Mouse (Mus musculus) CH12.LX (cell line): ENCODE measurements around the gene Gm20388. TPM values are rescaled to one million over a fixed set of nuclear protein-coding genes. Genes with fewer than 3 reads are reported as not detected.

Source experiments
- DNase-seq: peaks from one replicate; pipeline ENCODE4 v3.0.0-alpha.2; 2013; ENCODE audit errors: extremely low read depth
- H3K27ac ChIP-seq: 2 replicates; pipeline ENCODE4 v1.5.1; 2012; ENCODE audit warnings: low read depth, mild to moderate bottlenecking, control low read depth, moderate library complexity; ENCODE audit not compliant: insufficient read depth
- H3K27me3 ChIP-seq: replicated peaks from 2 replicates; pipeline ENCODE3; 2012; ENCODE audit warnings: inconsistent platforms
- H3K36me3 ChIP-seq, 2 experiments: replicated peaks in 1 of 2; 2 replicates each; pipeline versions ENCODE3 to v1.6.1; 2012; ENCODE audit warnings: inconsistent platforms in 1 of 2, low read length in 1 of 2, mild to moderate bottlenecking in 1 of 2, mixed read lengths in 1 of 2, moderate library complexity in 1 of 2; ENCODE audit not compliant: control insufficient read depth in 1 of 2, insufficient read depth in 1 of 2
- H3K4me1 ChIP-seq, 2 experiments: 2 replicates each; pipeline ENCODE4 v1.6.1; 2012; ENCODE audit warnings: inconsistent platforms in 1 of 2, moderate library complexity in 1 of 2; ENCODE audit not compliant: insufficient read depth in 2 of 2, control insufficient read depth in 1 of 2
- H3K4me2 ChIP-seq: 2 replicates; pipeline ENCODE4 v1.6.1; 2012; ENCODE audit warnings: low read depth, mild to moderate bottlenecking, control low read depth; ENCODE audit not compliant: poor library complexity, insufficient read depth, severe bottlenecking
- H3K4me3 ChIP-seq, 3 experiments: fragments of 150-350 bp in 1 of 3; sonication (generic) in 1 of 3; replicated peaks in 1 of 3; 2 replicates each; pipeline versions ENCODE3 to v1.5.1; 2011 to 2012; ENCODE audit warnings: low read depth in 2 of 3, low read length in 2 of 3, mild to moderate bottlenecking in 2 of 3, moderate library complexity in 2 of 3, control low read depth in 1 of 3, improper control_type of control experiment in 1 of 3, inconsistent platforms in 1 of 3, mixed read lengths in 1 of 3; ENCODE audit not compliant: poor library complexity in 1 of 3
- H3K79me2 ChIP-seq: replicated peaks from 2 replicates; pipeline ENCODE4 v1.6.1; 2012; ENCODE audit warnings: mild to moderate bottlenecking, moderate library complexity; ENCODE audit not compliant: control insufficient read depth, poor library complexity, insufficient read depth, severe bottlenecking; ENCODE audit errors: extremely low read depth
- H3K9ac ChIP-seq: 2 replicates; pipeline ENCODE4 v1.6.1; 2012; ENCODE audit warnings: low read depth, mild to moderate bottlenecking, control low read depth, moderate library complexity; ENCODE audit not compliant: insufficient read depth
- H3K9me3 ChIP-seq: replicated peaks from 2 replicates; pipeline ENCODE3; 2012; ENCODE audit warnings: low read length, inconsistent platforms, mixed read lengths
- CTCF ChIP-seq, 2 experiments: IDR thresholded peaks in 1 of 2; conservative IDR thresholded peaks in 1 of 2; 2 replicates each; pipeline ENCODE4 v1.5.1; 2011 to 2012; ENCODE audit warnings: low read depth in 2 of 2, low read length in 2 of 2, improper control_type of control experiment in 1 of 2, inconsistent platforms in 1 of 2, mild to moderate bottlenecking in 1 of 2, moderate library complexity in 1 of 2
- ELF1 ChIP-seq: IDR thresholded peaks from 2 replicates; pipeline ENCODE4 v1.6.1; 2014; ENCODE audit warnings: low read depth, mild to moderate bottlenecking, inconsistent platforms, low read length, improper control_type of control experiment
- EP300 ChIP-seq: IDR thresholded peaks from 2 replicates; pipeline ENCODE4 v1.6.1; 2011; ENCODE audit warnings: low read length, improper control_type of control experiment
- ETS1 ChIP-seq: conservative IDR thresholded peaks from 2 replicates; pipeline ENCODE4 v1.6.1; 2012; ENCODE audit warnings: low read depth, mild to moderate bottlenecking, inconsistent platforms, low read length, improper control_type of control experiment, moderate library complexity
- GABPA ChIP-seq: IDR thresholded peaks from 2 replicates; pipeline ENCODE4 v1.6.1; 2012; ENCODE audit warnings: low read depth, low read length, improper control_type of control experiment, inconsistent platforms; ENCODE audit not compliant: insufficient replicate concordance
- HCFC1 ChIP-seq: IDR thresholded peaks from 2 replicates; pipeline ENCODE4 v1.6.1; 2012; ENCODE audit warnings: low read depth, mild to moderate bottlenecking, inconsistent platforms, low read length, improper control_type of control experiment
- JUN ChIP-seq: IDR thresholded peaks from 2 replicates; pipeline ENCODE4 v1.6.1; 2011; ENCODE audit warnings: low read depth, mild to moderate bottlenecking, low read length, improper control_type of control experiment, moderate library complexity; ENCODE audit not compliant: insufficient read depth
- KAT2A ChIP-seq: IDR thresholded peaks from 2 replicates; pipeline ENCODE4 v1.6.1; 2012; ENCODE audit warnings: low read length, improper control_type of control experiment, inconsistent platforms; ENCODE audit not compliant: insufficient replicate concordance
- MAFK ChIP-seq: IDR thresholded peaks from 2 replicates; pipeline ENCODE4 v1.6.1; 2011; ENCODE audit warnings: low read length, improper control_type of control experiment; ENCODE audit not compliant: insufficient replicate concordance
- MAZ ChIP-seq: IDR thresholded peaks from 2 replicates; pipeline ENCODE4 v1.6.1; 2012; ENCODE audit warnings: low read depth, mild to moderate bottlenecking, inconsistent platforms, low read length, improper control_type of control experiment, moderate library complexity
- MXI1 ChIP-seq: IDR thresholded peaks from 2 replicates; pipeline ENCODE4 v1.6.1; 2011; ENCODE audit warnings: mild to moderate bottlenecking, low read depth, low read length, improper control_type of control experiment
- MYC ChIP-seq: IDR thresholded peaks from 2 replicates; pipeline ENCODE4 v1.6.1; 2011; ENCODE audit warnings: low read depth, mild to moderate bottlenecking, improper control_type of control experiment, low read length
- NELFE ChIP-seq: IDR thresholded peaks from 2 replicates; pipeline ENCODE4 v1.6.1; 2011; ENCODE audit warnings: low read depth, low read length, improper control_type of control experiment
- NRF1 ChIP-seq: IDR thresholded peaks from 2 replicates; pipeline ENCODE4 v1.6.1; 2014; ENCODE audit warnings: low read depth, mild to moderate bottlenecking, inconsistent platforms, low read length, improper control_type of control experiment, moderate library complexity
- PAX5 ChIP-seq: IDR thresholded peaks from 2 replicates; pipeline ENCODE4 v1.6.1; 2012; ENCODE audit warnings: low read length, inconsistent platforms, mixed read lengths
- POLR2A ChIP-seq: IDR thresholded peaks from 2 replicates; pipeline ENCODE4 v1.6.1; 2011; ENCODE audit warnings: low read depth, mild to moderate bottlenecking, improper control_type of control experiment, low read length
- RAD21 ChIP-seq: IDR thresholded peaks from 2 replicates; pipeline ENCODE4 v1.6.1; 2011; ENCODE audit warnings: low read depth, mild to moderate bottlenecking, low read length, improper control_type of control experiment, moderate library complexity
- RCOR1 ChIP-seq: conservative IDR thresholded peaks from 2 replicates; pipeline ENCODE4 v1.6.1; 2012; ENCODE audit warnings: low read depth, mild to moderate bottlenecking, inconsistent platforms, low read length, improper control_type of control experiment
- SMC3 ChIP-seq: IDR thresholded peaks from 2 replicates; pipeline ENCODE4 v1.6.1; 2011; ENCODE audit warnings: low read depth, low read length, improper control_type of control experiment
- TCF12 ChIP-seq: IDR thresholded peaks from 2 replicates; pipeline ENCODE4 v1.6.1; 2014; ENCODE audit warnings: low read depth, mild to moderate bottlenecking, inconsistent platforms, low read length, improper control_type of control experiment
- UBTF ChIP-seq: IDR thresholded peaks from 2 replicates; pipeline ENCODE4 v1.6.1; 2012; ENCODE audit warnings: low read depth, mild to moderate bottlenecking, inconsistent platforms, low read length, improper control_type of control experiment, moderate library complexity
- ZC3H11A ChIP-seq: IDR thresholded peaks from 2 replicates; pipeline ENCODE4 v1.6.1; 2012; ENCODE audit warnings: low read depth, mild to moderate bottlenecking, inconsistent platforms, low read length, improper control_type of control experiment
- ZMIZ1 ChIP-seq: IDR thresholded peaks from 2 replicates; pipeline ENCODE4 v1.6.1; 2012; ENCODE audit warnings: low read depth, mild to moderate bottlenecking, inconsistent platforms, low read length, improper control_type of control experiment
- dilution Hi-C: fragments of 300-500 bp; cut with MboI; formaldehyde crosslinking; loops from 2 replicates; pipeline ENCODE4 v1.14.3; 2020; ENCODE audit warnings: low sequenced_read_pairs; ENCODE audit not compliant: extremely low pct_unique_long_range_greater_than_20kb, extremely low pct_ligation_motif_present
- in situ Hi-C: fragments of 300-500 bp; cut with MboI; formaldehyde crosslinking; loops from 3 replicates; pipeline ENCODE4 v1.14.3; 2019; ENCODE audit warnings: low sequenced_read_pairs, low pct_ligation_motif_present, low pct_unique_long_range_greater_than_20kb, mixed read lengths
- polyA plus RNA-seq: library from polyadenylated mRNA; unstranded; fragments of >175 nt; gene quantifications from 2 replicates; pipeline ENCODE4 v1.2.1, GENCODE M21; 2012; ENCODE audit warnings: low read depth; ENCODE audit not compliant: insufficient read length
- total RNA-seq, 2 experiments: library from RNA; depleted of rRNA; stranded (reverse); fragments of 300-350 nt in 1 of 2; fragments of >200 nt in 1 of 2; gene quantifications; 2 replicates each; pipeline ENCODE4 v1.2.3; 2012 to 2014

Gene Gm20388
- total and polyA plus RNA-seq, 3 experiments = 14.8 to 26.3 (median 22.2) TPM

DNA sequence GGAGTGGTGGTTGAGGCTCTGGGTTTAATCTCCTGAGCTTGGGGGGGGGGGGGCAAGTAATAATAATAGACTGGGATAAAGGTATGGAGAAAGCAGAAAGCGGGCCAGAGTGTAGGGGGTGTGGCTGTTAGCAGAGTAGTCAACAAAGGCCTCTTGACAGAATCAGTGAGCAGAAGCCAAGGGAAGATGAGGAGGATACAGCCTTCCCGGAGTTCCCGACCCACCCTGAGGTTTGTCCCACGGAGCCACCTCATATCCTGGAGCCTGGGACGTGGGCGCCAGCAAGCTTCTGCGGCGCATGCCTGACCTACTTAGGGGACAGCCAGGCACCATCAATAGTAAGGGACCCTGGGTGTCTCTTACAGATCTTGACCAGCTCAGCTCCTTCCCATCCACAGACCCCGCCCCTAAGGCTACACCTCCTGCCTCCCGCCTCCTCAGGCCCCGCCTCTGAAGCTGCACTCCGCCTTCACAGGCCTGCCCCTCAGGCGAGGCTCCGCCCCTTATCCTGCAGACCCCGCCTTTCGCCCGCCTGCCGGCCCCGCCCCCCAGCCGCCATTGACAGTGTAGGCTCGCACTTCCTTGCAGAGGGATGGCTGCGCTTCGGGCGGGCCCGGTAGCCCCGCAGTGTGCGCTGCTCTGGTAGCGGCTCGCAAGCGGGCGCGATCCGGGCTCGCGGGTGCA, 48.8 kb upstream of the Gm20388 start, which contains the start of gene Klhl36:
Gene Klhl36 (plus strand): TSS at position 561 of the 684 bp plus-strand sequence.
- Histone ChIP-seq H3K4me1 (peaks cover 0 to 14% of the 10 kb centered on the region in 2 experiments; a peak in 2 of 4 replicates), H3K4me2 (peak within 1 kb of the TSS; percentile 63), H3K27ac (no peak within 1 kb of the TSS), H3K36me3 (peaks cover 0 to 5% of the 10 kb centered on the region in 2 experiments)
- no peak for TF ChIP-seq HCFC1
- TF ChIP-seq UBTF = peak; percentile 58; the same call in 1 of the 2 replicates
- TF ChIP-seq MXI1 = no peak
- peak; percentile 81 for TF ChIP-seq NELFE
- TF ChIP-seq ZC3H11A = no peak
- no peak for TF ChIP-seq RAD21
- no peak for TF ChIP-seq GABPA
- no peak; the same call in 1 of the 2 replicates for TF ChIP-seq NRF1
- TF ChIP-seq ETS1 = no peak
- TF ChIP-seq ELF1 = peak; percentile 72
- peak; percentile 68; the same call in 1 of the 2 replicates for TF ChIP-seq TCF12
- no peak for TF ChIP-seq EP300
- TF ChIP-seq KAT2A = no peak
- TF ChIP-seq CTCF (conservative IDR thresholded peaks at IDR 0.05 in 1 of 2, IDR thresholded peaks at IDR 0.05 in 1 of 2; ENCODE audit: low read depth in 2 of 2, low read length in 2 of 2) = no peak
- peak; percentile 73; the same call in 1 of the 2 replicates for TF ChIP-seq POLR2A
- TF ChIP-seq ZMIZ1 = peak; percentile 45; the same call in 1 of the 2 replicates
- no peak for TF ChIP-seq MYC
- TF ChIP-seq JUN = no peak
- TF ChIP-seq MAFK = no peak
- TF ChIP-seq PAX5 = no peak
- TF ChIP-seq SMC3 = no peak
- TF ChIP-seq MAZ = peak; percentile 71; the same call in 1 of the 2 replicates
- no peak for TF ChIP-seq RCOR1
- TF ChIP-seq, all 38 proteins: peak for 7
- dilution Hi-C loops = no loop called here
- peaks cover 20% of the 10 kb centered on the region for H3K9me3 ChIP-seq
- DNase-seq = peak; percentile 91
- in situ Hi-C loops = no loop called here
- H3K79me2 ChIP-seq = no peaks in the 10 kb centered on the region
- H3K4me3 ChIP-seq = peak within 1 kb of the TSS; percentile 54 to 84 (median 71)
- peak within 1 kb of the TSS; percentile 67 for H3K9ac ChIP-seq
- peaks cover 23% of the 10 kb centered on the region for H3K27me3 ChIP-seq
